Mouse (Mus musculus) MEL (cell line): ENCODE results near the gene Nfkbid. TPM values are rescaled to one million over a fixed set of nuclear protein-coding genes. Genes with fewer than 3 reads are reported as not detected.

Source experiments
- DNase-seq: peaks from one replicate; pipeline ENCODE4 v3.0.0; 2011; ENCODE audit warnings: low read depth, low spot score
- H3K27ac ChIP-seq: 2 replicates; pipeline ENCODE4 v1.5.1; 2012; ENCODE audit warnings: low read depth, mild to moderate bottlenecking, control low read depth, low read length, moderate library complexity; ENCODE audit not compliant: control insufficient read depth
- H3K27me3 ChIP-seq, 2 experiments: fragments of 150-350 bp in 1 of 2; sonication (generic) in 1 of 2; 2 replicates each; pipeline ENCODE4 v1.6.1; 2012; ENCODE audit warnings: low read length in 2 of 2, mild to moderate bottlenecking in 2 of 2, improper control_type of control experiment in 1 of 2, moderate library complexity in 1 of 2; ENCODE audit not compliant: insufficient read depth in 2 of 2, control insufficient read depth in 1 of 2
- H3K36me3 ChIP-seq, 2 experiments: 2 replicates each; pipeline ENCODE4 v1.6.1; 2012 to 2014; ENCODE audit warnings: low read length in 2 of 2, improper control_type of control experiment in 1 of 2, inconsistent platforms in 1 of 2, mild to moderate bottlenecking in 1 of 2; ENCODE audit not compliant: insufficient read depth in 2 of 2, control insufficient read depth in 1 of 2
- H3K4me1 ChIP-seq, 2 experiments: fragments of 150-350 bp in 1 of 2; sonication (generic) in 1 of 2; 2 replicates each; pipeline ENCODE4 v1.6.1; 2012; ENCODE audit warnings: low read length in 2 of 2, improper control_type of control experiment in 1 of 2, mild to moderate bottlenecking in 1 of 2; ENCODE audit not compliant: insufficient read depth in 2 of 2, control insufficient read depth in 1 of 2
- H3K4me3 ChIP-seq, 2 experiments: fragments of 150-350 bp in 1 of 2; sonication (generic) in 1 of 2; 2 replicates each; pipeline ENCODE4 v1.5.1; 2012; ENCODE audit warnings: low read depth in 2 of 2, low read length in 2 of 2, mild to moderate bottlenecking in 2 of 2, moderate library complexity in 2 of 2, control low read depth in 1 of 2, improper control_type of control experiment in 1 of 2; ENCODE audit not compliant: control insufficient read depth in 1 of 2, insufficient read depth in 1 of 2
- H3K79me2 ChIP-seq: 2 replicates; pipeline ENCODE4 v1.6.1; 2012; ENCODE audit warnings: mild to moderate bottlenecking, low read length, moderate library complexity; ENCODE audit not compliant: control insufficient read depth, poor library complexity, insufficient read depth
- H3K9ac ChIP-seq: 2 replicates; pipeline ENCODE4 v1.6.1; 2012; ENCODE audit warnings: low read depth, mild to moderate bottlenecking, control low read depth, low read length, moderate library complexity; ENCODE audit not compliant: control insufficient read depth, poor library complexity, severe bottlenecking
- H3K9me3 ChIP-seq: fragments of 150-350 bp; sonication (generic); replicated peaks from 2 replicates; pipeline ENCODE4 v1.6.1; 2012; ENCODE audit warnings: mild to moderate bottlenecking, low read length, improper control_type of control experiment, moderate library complexity; ENCODE audit not compliant: insufficient read depth
- CHD1 ChIP-seq: IDR thresholded peaks from 2 replicates; pipeline ENCODE4 v1.6.1; 2012; ENCODE audit warnings: low read depth, mild to moderate bottlenecking, inconsistent platforms, low read length, improper control_type of control experiment
- CHD2 ChIP-seq: IDR thresholded peaks from 2 replicates; pipeline ENCODE4 v1.6.1; 2011; ENCODE audit warnings: low read length, improper control_type of control experiment
- CTCF ChIP-seq, 3 experiments: IDR thresholded peaks in 2 of 3; conservative IDR thresholded peaks in 1 of 3; 2 replicates each; pipeline ENCODE4 v1.5.1; 2011 to 2012; ENCODE audit warnings: low read length in 3 of 3, low read depth in 2 of 3, mild to moderate bottlenecking in 2 of 3, improper control_type of control experiment in 1 of 3, inconsistent platforms in 1 of 3, mixed read lengths in 1 of 3, moderate library complexity in 1 of 3; ENCODE audit not compliant: control insufficient read depth in 1 of 3, insufficient read depth in 1 of 3, poor library complexity in 1 of 3, severe bottlenecking in 1 of 3
- ELF1 ChIP-seq: IDR thresholded peaks from 2 replicates; pipeline ENCODE4 v1.6.1; 2014; ENCODE audit warnings: low read depth, mild to moderate bottlenecking, inconsistent platforms, low read length, improper control_type of control experiment, moderate library complexity
- ETS1 ChIP-seq: IDR thresholded peaks from 2 replicates; pipeline ENCODE4 v1.6.1; 2012; ENCODE audit warnings: low read depth, mild to moderate bottlenecking, inconsistent platforms, low read length, improper control_type of control experiment, moderate library complexity
- HCFC1 ChIP-seq: IDR thresholded peaks from 2 replicates; pipeline ENCODE4 v1.6.1; 2012; ENCODE audit warnings: low read depth, mild to moderate bottlenecking, inconsistent platforms, low read length, improper control_type of control experiment, moderate library complexity
- JUND ChIP-seq: IDR thresholded peaks from 2 replicates; pipeline ENCODE4 v1.6.1; 2011; ENCODE audit warnings: low read depth, mild to moderate bottlenecking, improper control_type of control experiment, low read length
- MYB ChIP-seq: IDR thresholded peaks from 2 replicates; pipeline ENCODE4 v1.6.1; 2011; ENCODE audit warnings: mild to moderate bottlenecking, low read depth, low read length, improper control_type of control experiment
- NRF1 ChIP-seq: IDR thresholded peaks from 2 replicates; pipeline ENCODE4 v1.6.1; 2014; ENCODE audit warnings: low read depth, mild to moderate bottlenecking, inconsistent platforms, low read length, improper control_type of control experiment, moderate library complexity; ENCODE audit not compliant: poor library complexity, insufficient read depth, severe bottlenecking
- RAD21 ChIP-seq: IDR thresholded peaks from 2 replicates; pipeline ENCODE4 v1.6.1; 2011; ENCODE audit warnings: mild to moderate bottlenecking, low read depth, low read length, improper control_type of control experiment
- RCOR1 ChIP-seq: IDR thresholded peaks from 2 replicates; pipeline ENCODE4 v1.6.1; 2012; ENCODE audit warnings: low read depth, mild to moderate bottlenecking, inconsistent platforms, low read length, improper control_type of control experiment
- SIN3A ChIP-seq: IDR thresholded peaks from 2 replicates; pipeline ENCODE4 v1.6.1; 2012; ENCODE audit warnings: low read length, improper control_type of control experiment, inconsistent platforms
- SMC3 ChIP-seq: IDR thresholded peaks from 2 replicates; pipeline ENCODE4 v1.6.1; 2011; ENCODE audit warnings: low read depth, low read length, improper control_type of control experiment
- TBP ChIP-seq: IDR thresholded peaks from 2 replicates; pipeline ENCODE4 v1.8.0; 2011; ENCODE audit warnings: low read depth, low read length, improper control_type of control experiment
- TCF12 ChIP-seq: IDR thresholded peaks from 2 replicates; pipeline ENCODE4 v1.6.1; 2014; ENCODE audit warnings: low read depth, mild to moderate bottlenecking, inconsistent platforms, low read length, improper control_type of control experiment, moderate library complexity
- ZKSCAN1 ChIP-seq: IDR thresholded peaks from 2 replicates; pipeline ENCODE4 v1.6.1; 2012; ENCODE audit warnings: low read depth, mild to moderate bottlenecking, inconsistent platforms, low read length, improper control_type of control experiment, moderate library complexity
- ZMIZ1 ChIP-seq: IDR thresholded peaks from 2 replicates; pipeline ENCODE4 v1.6.1; 2012; ENCODE audit warnings: low read depth, mild to moderate bottlenecking, inconsistent platforms, low read length, improper control_type of control experiment, moderate library complexity
- polyA plus RNA-seq, 2 experiments: library from polyadenylated mRNA; stranded (reverse) in 1 of 2; unstranded in 1 of 2; fragments of >175 nt in 1 of 2; fragments of >200 nt in 1 of 2; gene quantifications; 2 replicates each; pipeline versions ENCODE4 v1.2.1 to v1.2.4; 2012; ENCODE audit warnings: low replicate concordance in 2 of 2, low read depth in 1 of 2; ENCODE audit not compliant: insufficient read length in 2 of 2, insufficient read depth in 1 of 2, missing spikeins in 1 of 2
- total RNA-seq: library from RNA; depleted of rRNA; stranded (reverse); fragments of 300-350 nt; gene quantifications from 2 replicates; pipeline ENCODE4 v1.2.3, GENCODE M21; 2012

The Nfkbid gene
- total and polyA plus RNA-seq, 3 experiments = 7.0 to 16.7 TPM; not detected in 1

- TF ChIP-seq SIN3A = no peak
- no peak for TF ChIP-seq ELF1
- peak; percentile 47; the same call in 1 of the 2 replicates for TF ChIP-seq NRF1
- TF ChIP-seq HCFC1 = no peak
- TF ChIP-seq TCF12 = no peak
- peak within 1 kb of the TSS; percentile 62 to 72 for H3K4me3 ChIP-seq
- peaks cover 0 to 8% of the 10 kb centered on the region in 2 experiments; a peak in 1 of 4 replicates for H3K4me1 ChIP-seq
- H3K9ac ChIP-seq = peak within 1 kb of the TSS; percentile 69
- no peaks in the 10 kb centered on the region; a peak in 1 of 4 replicates for H3K36me3 ChIP-seq
- no peaks in the 10 kb centered on the region for H3K27me3 ChIP-seq
- H3K9me3 ChIP-seq = no peaks in the 10 kb centered on the region
- no peak within 1 kb of the TSS for H3K27ac ChIP-seq
- DNase-seq = peak; percentile 52
- no peaks in the 10 kb centered on the region; the same call in 1 of the 2 replicates for H3K79me2 ChIP-seq
These were observed 23.6 kb downstream of the Nfkbid start, which contains the start of gene Aplp1 for GRCm38 (mm10) chr7:30444971-30445751. Aplp1 (minus strand) TSS chr7:30445535.

- no peaks in the 10 kb centered on the region for H3K27me3 ChIP-seq
- no peaks in the 10 kb centered on the region for H3K4me1 ChIP-seq
- H3K27ac ChIP-seq = no peak overlapping the region
- no peak for TF ChIP-seq TBP
- TF ChIP-seq ZKSCAN1 = no peak
- no peak for TF ChIP-seq RAD21
- no peak for TF ChIP-seq RCOR1
- no peak for TF ChIP-seq SIN3A
- TF ChIP-seq SMC3 = no peak
- TF ChIP-seq JUND = no peak
- TF ChIP-seq TCF12 = no peak
- TF ChIP-seq HCFC1 = no peak
- no peak for TF ChIP-seq ZMIZ1
- TF ChIP-seq CHD2 = no peak
- no peak for TF ChIP-seq CHD1
- no peak for TF ChIP-seq CTCF (IDR thresholded peaks at IDR 0.05 in 2 of 3, conservative IDR thresholded peaks at IDR 0.05 in 1 of 3; ENCODE audit: control insufficient read depth in 1 of 3, insufficient read depth in 1 of 3, low read depth in 2 of 3, low read length in 3 of 3, poor library complexity in 1 of 3, severe bottlenecking in 1 of 3)
- no peak for TF ChIP-seq NRF1
- TF ChIP-seq ETS1 = no peak
- no peak for TF ChIP-seq MYB
- DNase-seq = no peak
- no peaks in the 10 kb centered on the region; the same call in 1 of the 2 replicates for H3K79me2 ChIP-seq
- H3K36me3 ChIP-seq = no peaks in the 10 kb centered on the region; a peak in 1 of 4 replicates
- H3K9me3 ChIP-seq = no peaks in the 10 kb centered on the region
- H3K4me3 ChIP-seq = no peak overlapping the region
- no peak overlapping the region for H3K9ac ChIP-seq
These were observed 28.7 kb downstream of the Nfkbid start for GRCm38 (mm10) chr7:30450241-30450640.
